In genomic region chr1:90997136-90997535, GRCm38 (mm10) we compare ENCODE assay signal across 24 mouse cellular contexts. TPM values are rescaled to one million over a fixed set of nuclear protein-coding genes. Genes with fewer than 3 reads are reported as not detected.
DNase-seq lines count a peak whose midpoint lies in the region.
"Had no signal": no experiment of that assay in that cellular context is flagged by ENCODE, and none has a peak within 500 bp of the region (broad histone marks: within the 10 kb centered on the region; RNA-seq: fewer than 3 reads in every experiment).

No protein-coding gene starts in this region.

- peak; percentile 91 for DNase-seq in heart, adult 11 months
- DNase-seq in heart, adult 8-10 months (ENCODE audit: low spot score): no peak
- DNase-seq in heart, postnatal 4 days: peak; percentile 4
- DNase-seq in heart, postnatal 14 days: no peak
- peak; percentile 65 for DNase-seq in 416B (ENCODE audit: low read depth)
- no peak for DNase-seq in kidney, postnatal 36 days
- DNase-seq: adrenal gland, postnatal 14 days; B cell, adult 2 months; cerebellum, adult 11 months; cerebellum, adult 2 months; cerebellum, adult 9-11 months; cerebellum, postnatal 25 days; forebrain, postnatal 0 days; gastrocnemius, adult 2 months; gastrocnemius, postnatal 14 days; heart, adult 18-20 months had no signal

- intact Hi-C loops in heart, postnatal 14 days (cut with DNase I): no loop called here

RNA-seq across cellular contexts. Expression of gene Lrrfip1, which starts 1.4 kb away (rescaled TPM):
- total RNA-seq in heart, adult 8-10 months (2022): 10 to 100 TPM; 55.4 to 72.1 (median 61.1) TPM
- 100 to 1,000 TPM; 214 to 233 TPM for total RNA-seq in heart, postnatal 4 days (2021)
- total RNA-seq in heart, postnatal 14 days (2021): 100 to 1,000 TPM; 101 to 109 TPM

RNA-seq across cellular contexts. Expression of gene Rab17, which starts 27.7 kb away (rescaled TPM):
- total RNA-seq in heart, adult 8-10 months (2022): 1 to 10 TPM; 2.0 to 4.4 (median 3.3) TPM
- total RNA-seq in heart, postnatal 4 days (2021): 1 to 10 TPM; 4.3 to 5.1 TPM
- total RNA-seq in heart, postnatal 14 days (2021): 1 to 10 TPM; 2.5 to 3.1 TPM
- total RNA-seq: adrenal gland, adult 18-20 months; gastrocnemius, adult 2 months; hindbrain, postnatal 0 days had no signal

RNA-seq across cellular contexts. Expression of gene Prlh, which starts 44.2 kb away (rescaled TPM):
- not detected for total RNA-seq in heart, adult 8-10 months (2022)
- total RNA-seq in heart, postnatal 4 days (2021): not detected
- not detected for total RNA-seq in heart, postnatal 14 days (2021)
- total RNA-seq: adrenal gland, adult 18-20 months; adrenal gland, postnatal 14 days; adrenal gland, postnatal 4 days; CH12.LX; common myeloid progenitor, adult 5-6 weeks; forebrain, postnatal 0 days; G1E; gastrocnemius, adult 2 months; gastrocnemius, postnatal 14 days; gastrocnemius, postnatal 4 days; heart, adult 18-20 months; heart, postnatal 36 days; hindbrain, postnatal 0 days had no signal

Comparison
In these comparisons a context has a peak if more than half of its experiments do, and no peak if none do; other contexts are left out.
1. DNase-seq: peak in heart, adult 11 months (single experiment), heart, postnatal 4 days (single experiment) and 416B (single experiment); none in heart, adult 8-10 months (single experiment), heart, postnatal 14 days (0 of 2) and kidney, postnatal 36 days (0 of 2).